Mouse (Mus musculus) cerebellum, adult 18-20 months (tissue): Measurements from ENCODE around the gene Klc3.

Source experiments
- DNase-seq, 2 experiments: peaks; one replicate each; pipeline ENCODE4 v3.0.0; 2021

The Klc3 gene

DNA sequence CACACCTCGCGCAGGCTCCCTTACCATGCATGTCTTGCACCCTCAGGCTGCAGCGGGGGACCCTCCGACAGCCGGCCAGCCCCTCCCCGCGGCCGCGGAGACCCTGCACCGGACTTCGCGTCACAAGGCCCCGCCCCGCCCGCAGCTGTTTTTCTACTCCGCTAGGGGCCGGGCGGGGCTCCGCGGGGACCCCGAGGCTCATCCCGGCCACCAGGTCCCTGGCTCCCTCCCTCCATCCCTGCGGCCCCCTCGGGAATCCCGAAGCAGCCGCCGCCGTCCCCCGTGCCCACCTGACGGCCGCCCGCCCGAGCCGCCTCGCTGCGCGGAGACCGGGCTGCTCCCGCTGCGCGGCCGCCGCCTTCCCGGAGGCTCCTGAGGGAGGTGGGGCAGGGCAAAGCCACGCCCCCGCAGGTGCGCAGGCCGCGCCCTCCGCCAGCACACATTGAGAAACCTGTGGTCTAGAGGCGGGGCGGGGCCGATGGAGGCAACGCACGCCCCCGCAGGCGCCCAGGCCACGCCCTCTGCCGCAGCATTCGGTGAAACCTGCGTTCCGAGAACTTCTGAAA lies at the start of gene Klc3:
Klc3 (minus strand) TSS at position 374 of the 566 bp plus-strand sequence.
- DNase-seq = peak in 1 of 2 experiments; percentile 40

DNA sequence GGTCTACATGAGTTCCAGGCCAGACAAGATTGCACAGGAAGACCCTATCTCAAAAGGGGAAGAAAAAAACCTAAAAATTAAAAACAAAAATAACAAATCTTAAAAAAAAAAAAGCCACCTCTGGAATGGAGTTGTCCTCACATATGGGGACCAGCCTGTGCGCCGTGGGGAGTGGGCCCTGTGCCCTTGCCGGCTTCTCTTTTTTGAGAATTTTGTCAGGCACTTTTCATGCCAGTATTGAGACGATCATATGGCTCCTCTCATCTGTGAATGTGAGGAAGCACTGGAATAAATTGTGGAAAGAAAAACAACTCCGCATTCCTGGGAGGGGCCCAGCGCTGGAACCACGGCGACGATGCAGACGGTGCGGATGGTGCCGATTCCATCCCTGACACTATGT lies 45.3 kb upstream of the Klc3 start:
- no peak for DNase-seq

DNA sequence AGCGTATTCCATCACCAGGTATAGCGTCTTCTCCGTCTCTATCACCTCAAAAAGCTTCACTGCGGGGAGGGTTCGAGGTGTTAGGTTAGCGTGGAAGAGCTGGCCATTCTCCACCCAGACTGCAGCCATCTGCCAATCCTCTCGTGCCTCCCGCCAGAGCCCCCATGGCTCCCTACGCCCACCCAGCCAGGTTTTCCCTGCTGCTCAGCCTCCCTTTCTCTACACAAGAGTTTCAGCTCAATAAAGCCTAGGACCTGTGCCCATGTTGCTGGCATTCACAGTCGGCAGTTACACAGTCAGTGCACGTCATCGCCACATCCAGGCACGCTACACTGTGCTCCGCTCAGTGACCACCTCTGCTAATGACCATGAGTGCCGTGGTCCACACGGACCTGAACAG lies 43.8 kb upstream of the Klc3 start:
- DNase-seq = peak; percentile 58 to 67

DNA sequence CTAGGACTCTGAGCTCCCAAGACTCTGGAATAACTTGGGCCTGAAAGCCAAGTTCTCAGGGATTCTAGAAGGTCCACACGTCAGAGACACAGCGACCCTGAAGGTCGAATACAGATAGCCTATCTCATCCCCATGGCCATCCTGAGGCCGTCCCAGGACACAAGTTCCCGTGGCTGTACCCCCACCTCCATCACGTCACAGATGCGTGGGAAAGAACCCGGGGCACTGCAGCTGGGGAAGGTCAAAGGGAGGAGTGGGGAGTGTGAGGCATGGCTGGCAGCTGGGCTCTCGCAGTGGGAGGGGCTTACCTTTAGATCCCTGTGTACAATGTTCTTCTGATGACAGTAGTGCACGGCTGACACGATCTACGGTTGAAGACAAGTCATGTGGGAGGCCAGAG lies 40.9 kb upstream of the Klc3 start:
- no peak for DNase-seq

DNA sequence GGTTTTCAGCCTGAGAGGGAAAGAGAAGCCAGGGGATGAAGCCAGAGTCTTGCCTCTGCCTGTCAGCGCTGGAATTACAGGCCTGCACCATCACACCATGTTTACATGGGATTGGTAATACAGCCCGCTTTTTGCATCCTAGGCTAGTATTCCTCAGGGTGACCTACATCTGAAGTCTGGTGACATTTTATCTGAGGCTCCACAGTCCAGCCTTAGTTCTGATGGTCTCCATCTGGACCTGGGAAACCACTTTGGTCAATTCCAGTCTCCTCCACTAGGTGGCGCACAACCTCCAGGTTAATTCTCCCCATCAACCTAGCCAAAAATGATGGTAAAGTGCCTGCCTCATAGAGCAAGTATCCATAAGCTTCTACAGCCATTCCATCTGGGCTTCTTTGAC lies 39.4 kb upstream of the Klc3 start:
- peak; percentile 89 to 91 for DNase-seq

DNA sequence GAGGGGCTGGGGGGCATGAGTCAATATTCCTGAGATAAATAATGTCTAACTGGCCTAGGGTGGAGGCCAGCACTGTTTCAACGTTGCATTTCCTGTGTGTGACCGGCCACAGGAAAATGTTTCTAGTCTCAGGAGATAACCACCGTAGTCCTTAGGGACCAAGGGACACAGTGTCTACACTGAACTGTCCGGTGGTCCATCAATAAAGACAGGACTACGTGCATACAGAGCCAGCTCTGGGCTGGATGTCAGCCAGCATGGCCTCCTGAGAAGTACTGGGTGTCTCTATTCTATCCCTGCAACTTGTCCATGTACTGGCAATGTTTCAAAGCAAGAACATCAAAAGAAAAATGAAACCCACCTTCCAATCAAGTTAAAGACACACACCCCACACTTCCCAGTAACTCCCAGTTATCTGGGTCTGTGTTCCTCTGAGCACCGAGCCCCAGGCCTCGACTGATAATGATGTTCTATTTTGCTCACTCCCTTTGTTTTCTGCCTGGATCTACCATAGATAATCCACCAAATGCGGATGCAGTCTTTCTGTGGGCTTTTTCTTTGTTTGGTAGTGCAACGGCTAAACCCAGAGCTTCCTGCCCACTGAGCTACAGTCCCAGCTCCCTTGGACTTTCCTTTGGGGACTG lies 37.7 kb upstream of the Klc3 start:
- DNase-seq = no peak

DNA sequence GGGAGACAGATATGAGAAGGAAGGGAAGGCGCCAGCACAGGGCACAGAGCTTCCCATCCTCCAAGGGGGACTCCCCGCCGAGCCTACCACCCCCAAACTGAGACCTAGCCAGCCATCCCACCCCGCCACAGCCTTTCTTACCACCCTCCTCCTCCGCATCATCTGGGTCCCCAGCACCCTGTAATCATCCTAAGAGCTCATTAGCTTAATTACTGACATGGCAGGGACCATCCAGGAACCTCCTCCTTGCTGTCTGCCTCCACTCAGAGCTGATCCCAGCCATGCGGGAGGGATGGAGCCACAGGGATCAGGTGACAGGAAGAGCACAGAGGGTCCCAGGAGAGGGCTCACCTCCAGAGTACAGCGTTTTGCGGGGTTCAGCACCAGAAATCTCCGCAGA lies 33.1 kb upstream of the Klc3 start:
- DNase-seq = no peak

DNA sequence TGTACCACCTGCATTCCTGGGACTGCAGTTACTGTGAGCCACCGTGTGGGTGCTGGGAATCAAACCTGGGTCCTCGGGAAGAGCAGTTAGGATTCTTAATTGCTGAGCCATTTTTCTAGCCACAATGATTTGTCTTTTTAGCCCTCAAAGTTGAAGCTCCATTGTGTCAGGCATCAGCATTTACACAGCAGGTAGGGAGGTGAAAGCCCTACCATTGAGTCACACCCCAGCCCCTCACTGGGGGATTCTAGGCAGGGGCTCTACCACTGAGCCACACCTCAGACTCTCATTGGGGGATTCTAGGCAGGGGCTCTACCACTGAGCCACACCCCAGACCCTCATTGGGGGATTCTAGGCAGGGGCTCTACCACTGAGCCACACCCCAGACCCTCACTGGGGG lies 32.4 kb upstream of the Klc3 start:
- no peak for DNase-seq

DNA sequence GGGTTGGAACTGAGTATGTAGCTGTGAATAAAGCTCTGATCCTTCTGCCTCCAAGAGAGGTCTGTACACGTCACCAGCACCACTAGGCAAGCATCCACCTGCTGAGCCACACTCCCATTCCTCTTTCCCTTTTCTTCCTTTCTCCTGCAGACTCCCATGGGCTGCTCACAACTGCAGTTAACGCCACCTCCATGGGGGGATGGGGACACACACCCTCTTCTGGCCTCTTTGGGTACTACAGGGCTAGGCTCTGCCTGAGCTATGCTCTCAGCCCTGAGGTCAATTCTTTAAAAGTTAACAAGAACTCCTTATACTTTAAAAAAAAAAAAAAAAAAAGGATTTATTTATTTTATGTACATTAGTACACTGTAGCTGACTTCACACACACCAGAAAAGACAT lies 28.6 kb upstream of the Klc3 start:
- no peak for DNase-seq

DNA sequence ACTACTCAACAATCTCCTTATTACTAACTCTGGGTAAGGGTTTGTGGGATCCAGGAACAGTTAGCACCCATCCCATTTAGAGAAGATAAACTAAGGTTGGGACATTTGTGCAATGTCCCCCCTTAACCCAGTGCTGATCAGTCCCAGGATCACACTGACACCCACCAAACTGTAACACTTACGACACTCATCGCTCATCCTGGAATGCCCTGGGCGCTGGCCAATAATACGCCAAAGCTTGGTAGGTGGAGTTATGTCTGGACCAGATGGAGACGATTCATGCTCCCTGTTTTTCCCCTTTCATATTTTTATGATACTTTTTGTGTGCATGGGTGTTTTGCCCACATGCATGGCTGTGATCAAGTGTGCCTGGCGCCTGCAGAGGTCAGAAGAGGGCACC lies 26.5 kb upstream of the Klc3 start:
- no peak for DNase-seq

DNA sequence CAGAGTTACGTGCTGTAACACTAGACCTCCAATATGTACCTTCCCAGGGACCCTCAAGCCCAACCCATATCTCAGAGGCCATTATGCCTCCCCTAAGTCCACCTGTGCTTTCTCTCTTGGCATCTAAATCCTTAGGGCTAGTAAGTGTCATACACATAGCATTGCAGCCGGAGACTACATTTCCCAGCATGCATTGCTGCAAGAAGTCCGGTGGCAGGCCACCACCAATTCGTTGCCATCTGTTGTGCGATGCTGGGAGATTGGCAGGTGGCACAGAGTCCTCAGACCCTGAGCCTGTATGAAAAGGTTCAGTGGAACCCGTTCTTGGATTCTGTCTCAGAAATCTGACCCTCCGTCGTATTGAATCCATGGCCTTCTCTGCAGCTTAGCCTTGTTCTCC lies 25.8 kb upstream of the Klc3 start:
- DNase-seq = peak; percentile 60 to 62

DNA sequence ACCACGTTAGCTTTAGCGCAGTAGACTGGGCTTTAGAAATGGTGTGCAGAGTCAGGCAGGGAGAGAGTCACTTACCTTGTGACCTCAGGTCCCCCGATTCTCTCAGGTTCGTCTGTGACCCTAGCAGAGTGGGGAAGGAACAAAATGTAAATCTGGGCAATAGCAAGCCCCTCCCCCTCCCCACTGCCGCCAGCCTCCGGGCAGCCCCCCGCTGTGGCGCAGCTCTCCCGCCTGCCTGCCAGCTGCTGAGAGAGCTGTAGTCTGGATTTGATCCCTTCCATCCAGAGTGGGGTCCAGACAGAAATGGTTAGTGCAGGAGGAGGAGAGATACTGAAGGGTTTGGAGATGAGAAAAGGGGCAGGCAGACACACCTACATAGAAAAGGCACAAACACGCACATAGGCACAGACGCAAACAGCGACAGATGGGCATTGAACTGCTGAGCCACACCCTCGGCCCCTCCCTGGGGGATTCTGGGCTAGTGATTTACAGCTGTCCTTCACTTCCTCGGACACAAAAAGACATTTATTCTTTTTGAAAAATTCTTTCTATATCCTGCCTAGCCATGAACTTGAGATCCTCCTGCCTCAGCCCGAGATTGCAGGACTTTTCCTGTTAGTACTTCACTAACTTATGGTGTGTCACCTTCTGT lies 24.2 kb upstream of the Klc3 start:
- no peak for DNase-seq

DNA sequence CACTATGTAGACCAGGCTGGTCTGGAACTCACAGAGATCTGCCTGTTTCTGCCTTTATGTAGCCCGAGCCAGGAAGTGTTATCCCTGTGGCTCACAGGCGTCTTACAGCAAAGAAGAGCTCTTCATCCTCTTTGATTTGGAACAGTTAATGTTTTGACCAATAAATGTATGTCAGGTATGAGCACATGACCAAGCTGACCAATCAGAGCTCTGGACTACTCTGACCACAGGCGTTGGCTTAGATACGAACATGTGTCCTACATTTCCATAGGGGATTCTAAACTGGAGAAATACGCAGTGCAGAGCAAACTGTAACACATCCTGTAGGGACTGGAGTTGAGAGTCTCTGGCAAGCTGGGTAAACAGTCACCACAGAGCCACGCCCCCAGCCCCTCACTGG lies 23.0 kb upstream of the Klc3 start:
- DNase-seq = no peak

DNA sequence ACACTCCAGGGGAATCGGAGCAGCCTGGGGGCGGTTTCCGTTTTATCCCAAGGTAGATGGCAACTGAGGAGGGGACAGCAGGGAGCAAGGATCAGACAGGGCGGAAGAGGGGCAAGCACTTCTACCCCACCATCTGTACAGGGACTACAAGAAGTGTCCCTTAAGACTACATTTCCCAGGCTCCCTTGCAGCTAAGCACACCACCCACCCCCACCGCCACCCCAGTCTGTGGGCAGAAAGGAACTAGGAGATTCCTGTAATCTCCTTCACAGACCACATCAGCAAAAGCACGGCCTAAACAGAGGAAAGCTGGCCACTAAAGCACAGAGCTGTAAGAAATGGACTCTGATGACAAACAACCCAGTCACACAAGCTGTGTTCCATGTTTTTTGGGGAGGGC lies 22.4 kb upstream of the Klc3 start:
- DNase-seq = no peak

DNA sequence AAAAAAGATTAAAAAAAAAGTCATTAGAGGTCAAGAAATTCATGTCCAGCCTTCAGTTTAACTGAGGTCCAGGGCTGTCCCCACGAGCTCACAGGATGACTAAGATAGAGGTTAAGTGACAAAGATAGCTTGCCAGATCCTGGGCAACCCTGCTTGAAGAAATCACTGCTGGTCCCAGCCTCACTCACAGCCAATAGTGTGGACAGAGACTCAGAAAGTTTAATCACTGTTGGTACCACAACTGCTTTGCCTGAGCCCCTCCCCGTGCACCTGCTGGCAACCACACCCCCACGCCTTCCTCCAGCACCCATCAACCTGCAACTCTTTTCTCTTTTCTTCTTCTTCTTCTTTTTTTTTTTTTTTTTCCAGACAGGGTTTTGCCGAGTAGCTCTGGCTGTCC lies 20.1 kb upstream of the Klc3 start:
- DNase-seq = no peak

DNA sequence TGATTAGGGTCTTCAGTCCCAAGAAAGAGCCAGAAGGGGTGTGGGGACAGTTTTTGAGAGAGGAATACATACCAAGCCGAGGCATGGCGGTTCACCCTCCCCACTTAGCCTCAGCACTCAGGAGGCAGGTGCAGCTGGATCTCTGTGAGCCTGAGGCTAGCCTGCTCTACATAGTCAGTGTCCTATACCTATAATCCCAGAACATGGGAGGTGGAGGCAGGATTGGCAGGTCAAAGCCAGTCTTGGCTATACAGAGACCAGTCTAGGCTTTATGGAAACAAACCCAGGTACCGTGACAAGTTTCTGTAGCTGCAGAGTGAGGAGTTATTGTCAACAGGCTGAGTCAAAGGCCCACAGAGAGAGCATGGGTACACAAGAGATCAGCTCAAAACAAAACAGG lies 19.2 kb upstream of the Klc3 start:
- DNase-seq = no peak

DNA sequence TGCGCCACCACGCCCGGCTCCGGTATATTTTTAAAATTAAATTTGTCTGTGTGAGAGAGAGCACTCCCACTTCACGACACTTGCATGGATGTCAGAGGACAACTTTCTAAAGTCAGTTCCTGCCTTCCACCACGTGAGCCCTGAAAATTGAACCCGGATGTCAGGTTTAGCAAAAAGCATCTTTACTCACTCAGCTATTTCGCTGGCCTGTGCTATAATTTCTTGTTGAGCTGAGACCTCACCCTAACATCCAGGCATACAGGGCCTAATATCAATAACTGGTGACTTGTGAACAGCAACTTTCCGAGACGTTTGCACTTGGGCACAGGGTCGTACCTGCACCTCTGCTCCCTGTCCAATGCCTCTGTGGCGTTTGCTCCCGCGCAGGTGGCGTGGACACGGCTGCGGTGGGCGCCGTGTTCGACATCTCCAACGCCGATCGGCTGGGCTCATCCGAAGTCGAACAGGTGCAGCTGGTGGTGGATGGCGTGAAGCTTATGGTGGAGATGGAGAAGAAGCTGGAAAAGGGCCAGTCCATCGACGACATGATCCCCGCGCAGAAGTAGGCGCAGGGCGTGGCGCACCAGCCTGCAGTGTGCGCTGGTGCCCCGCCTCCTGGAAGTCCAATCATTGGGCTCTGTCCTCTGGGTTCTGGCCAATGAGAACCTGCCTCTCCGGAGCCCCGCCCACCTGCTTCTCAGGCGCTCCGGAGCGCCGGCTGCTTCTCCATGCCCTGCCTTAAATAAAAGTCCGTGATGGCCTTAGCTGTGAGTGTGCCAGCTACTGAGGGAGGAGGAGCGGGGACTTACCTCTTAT lies 17.1 kb upstream of the Klc3 start:
- DNase-seq = peak; percentile 89 to 95

DNA sequence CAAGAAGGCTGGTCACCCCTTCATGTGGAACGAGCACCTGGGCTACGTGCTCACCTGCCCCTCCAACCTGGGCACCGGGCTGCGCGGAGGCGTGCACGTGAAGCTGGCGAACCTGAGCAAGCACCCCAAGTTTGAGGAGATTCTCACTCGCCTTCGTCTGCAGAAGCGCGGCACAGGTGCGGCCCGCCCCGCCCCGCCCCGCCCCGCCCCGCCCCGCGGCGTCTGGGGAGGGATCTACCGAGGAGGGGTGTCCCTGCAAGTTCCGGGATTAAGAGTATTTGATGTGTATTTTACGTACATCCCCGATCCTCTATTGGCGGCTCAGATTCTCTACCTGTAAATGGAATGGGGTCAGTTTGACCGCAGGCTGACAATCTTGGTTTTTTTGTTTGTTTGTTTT lies 16.2 kb upstream of the Klc3 start:
- DNase-seq = no peak

DNA sequence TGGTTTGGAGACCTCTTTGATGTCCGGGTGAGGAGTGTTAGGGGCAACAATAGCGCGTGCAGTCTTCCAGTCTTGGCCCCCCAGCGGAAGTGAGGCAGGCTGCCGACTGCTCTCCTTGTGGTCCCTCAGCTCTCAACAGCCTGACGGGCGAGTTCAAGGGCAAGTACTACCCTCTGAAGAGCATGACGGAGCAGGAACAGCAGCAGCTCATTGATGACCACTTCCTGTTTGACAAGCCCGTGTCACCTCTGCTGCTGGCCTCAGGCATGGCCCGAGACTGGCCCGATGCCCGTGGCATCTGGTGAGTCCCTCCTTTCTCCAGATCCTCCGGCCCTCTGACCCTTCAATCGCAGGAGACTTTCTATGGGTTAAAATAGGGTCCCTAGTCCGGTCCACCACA lies 12.7 kb upstream of the Klc3 start:
- no peak for DNase-seq

DNA sequence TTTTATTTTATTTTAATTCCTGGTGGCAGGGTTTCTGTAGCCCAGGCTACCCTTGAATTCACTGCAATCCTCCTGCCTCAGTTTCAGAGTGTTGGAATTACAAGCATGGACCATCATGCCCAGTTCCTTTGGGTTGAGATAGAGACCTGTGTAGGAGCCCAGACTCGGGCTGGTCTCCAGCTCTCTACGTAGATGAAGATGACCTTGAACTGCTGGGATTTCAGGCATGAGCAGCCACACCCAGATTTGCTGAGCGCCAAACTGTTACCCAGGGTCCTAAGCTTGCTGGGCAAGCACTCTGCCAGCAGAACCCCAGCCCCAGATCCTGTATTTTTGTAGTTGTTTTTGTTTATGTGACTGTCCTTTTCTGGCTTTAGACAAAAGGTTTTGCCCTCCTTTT lies 9.6 kb upstream of the Klc3 start:
- DNase-seq = no peak

DNA sequence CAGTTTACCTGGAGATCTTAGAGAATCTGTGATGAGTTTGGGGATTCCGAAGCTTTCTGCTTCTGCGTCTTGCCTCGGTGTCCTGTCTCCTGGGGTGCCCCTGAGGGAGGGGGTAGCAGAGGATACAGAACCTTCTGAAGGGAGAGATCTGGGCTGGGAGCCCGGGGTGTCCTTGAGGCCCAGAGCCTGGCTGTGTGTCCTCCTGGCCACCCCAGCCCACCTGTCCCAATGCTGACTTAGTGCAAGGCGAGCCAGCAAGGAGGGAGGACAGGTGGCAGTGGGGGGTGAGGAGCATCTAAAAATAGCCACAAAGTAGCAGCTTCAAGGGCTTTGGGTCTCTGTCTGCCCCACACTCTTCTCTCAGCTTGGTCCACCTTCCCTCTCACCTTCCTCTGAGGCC lies 7.9 kb upstream of the Klc3 start:
- DNase-seq = no peak

DNA sequence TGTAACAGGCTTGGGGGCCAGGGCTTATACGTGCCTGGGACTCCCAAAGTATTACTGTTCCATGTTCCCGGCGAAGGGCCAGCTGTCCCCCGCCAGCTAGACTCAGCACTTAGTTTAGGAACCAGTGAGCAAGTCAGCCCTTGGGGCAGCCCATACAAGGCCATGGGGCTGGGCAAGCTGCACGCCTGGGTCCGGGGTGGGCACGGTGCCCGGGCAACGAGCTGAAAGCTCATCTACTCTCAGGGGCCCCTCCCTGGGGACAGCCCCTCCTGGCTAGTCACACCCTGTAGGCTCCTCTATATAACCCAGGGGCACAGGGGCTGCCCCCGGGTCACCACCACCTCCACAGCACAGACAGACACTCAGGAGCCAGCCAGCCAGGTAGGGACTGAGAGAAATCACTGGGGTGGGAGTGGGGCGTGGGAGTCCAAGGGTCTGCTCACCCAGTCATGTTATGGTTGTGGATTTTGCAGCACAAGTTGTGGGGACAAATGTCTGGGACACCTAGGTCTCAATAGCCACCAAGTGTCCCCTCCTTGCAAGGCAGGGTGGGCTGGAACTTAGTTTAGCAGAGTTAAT lies 7.0 kb upstream of the Klc3 start:
- DNase-seq = no peak

DNA sequence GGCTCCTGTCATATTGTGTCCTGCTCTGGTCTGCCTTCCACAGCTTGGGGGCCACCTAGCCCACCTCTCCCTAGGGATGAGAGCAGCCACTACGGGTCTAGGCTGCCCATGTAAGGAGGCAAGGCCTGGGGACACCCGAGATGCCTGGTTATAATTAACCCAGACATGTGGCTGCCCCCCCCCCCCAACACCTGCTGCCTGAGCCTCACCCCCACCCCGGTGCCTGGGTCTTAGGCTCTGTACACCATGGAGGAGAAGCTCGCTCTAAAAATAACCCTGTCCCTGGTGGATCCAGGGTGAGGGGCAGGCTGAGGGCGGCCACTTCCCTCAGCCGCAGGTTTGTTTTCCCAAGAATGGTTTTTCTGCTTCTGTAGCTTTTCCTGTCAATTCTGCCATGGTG lies 5.8 kb upstream of the Klc3 start:
- no peak for DNase-seq

DNA sequence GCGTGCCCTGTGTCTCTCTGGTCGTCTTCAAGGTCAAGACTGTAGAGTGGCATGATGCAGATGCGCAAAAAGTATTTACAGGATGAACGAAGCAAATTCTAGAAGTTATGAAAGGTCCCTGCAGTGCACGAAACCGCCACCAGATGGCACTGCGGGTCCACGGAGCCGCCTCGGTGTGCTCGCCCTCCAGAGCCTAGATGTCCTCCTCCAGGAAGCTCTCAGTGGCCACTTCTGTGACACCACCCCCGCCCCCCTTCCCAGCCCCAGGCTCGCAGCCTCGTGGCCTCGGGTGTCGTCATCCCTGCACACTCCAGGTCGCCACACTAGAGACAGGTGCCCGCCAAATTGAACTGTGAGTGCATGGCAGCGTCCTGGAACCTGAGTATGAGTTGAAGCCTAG lies 1.5 kb upstream of the Klc3 start:
- DNase-seq = peak; percentile 71 to 88
